ENCODE assay signal across 8 mouse cellular contexts in the genomic region with DNA sequence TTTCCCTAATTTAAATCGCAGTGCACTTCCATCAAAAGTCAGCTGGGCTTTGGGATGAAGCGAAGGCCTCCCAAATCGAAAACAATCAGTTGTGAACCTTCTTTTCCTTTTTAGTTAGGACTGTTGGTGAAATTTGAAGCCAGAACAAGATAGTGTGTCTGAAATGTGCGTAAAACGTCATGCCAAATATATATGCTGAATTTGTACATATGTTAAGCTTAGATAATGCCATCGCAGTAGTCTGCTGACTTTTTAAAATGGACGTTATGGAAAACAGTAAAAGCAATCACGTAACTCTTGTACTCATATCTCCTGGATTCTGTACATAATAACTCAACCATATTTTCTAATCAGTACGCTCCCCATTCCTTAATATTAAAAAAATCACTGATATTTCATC. TPM values are rescaled to one million over a fixed set of nuclear protein-coding genes. Genes with fewer than 3 reads are reported as not detected.
A peak's percentile ranks its signal among the peaks of the same experiment; 100 is the strongest.
DNase-seq lines count a peak whose midpoint lies in the region; ATAC-seq and TF ChIP-seq lines count a peak whose summit lies in the region.

No protein-coding gene starts in this region.

- peaks cover 5% of the 10 kb centered on the region; the same call in 1 of the 2 replicates for H3K27me3 ChIP-seq in spleen, adult 2 months (ENCODE audit: control insufficient read depth, insufficient read depth, low read length)
- H3K27me3 ChIP-seq in limb, embryonic 13.5 days: no peaks in the 10 kb centered on the region
- H3K27me3 ChIP-seq in stomach, embryonic 15.5 days (replicated peaks): no peaks in the 10 kb centered on the region

- no peak for DNase-seq in spleen, adult 2 months (ENCODE audit: low read depth in 1 of 2, low spot score in 2 of 2)
- DNase-seq in spleen, postnatal 36 days (ENCODE audit: low spot score in 2 of 2): no peak
- DNase-seq in frontal cortex, postnatal 10 days (ENCODE audit: low spot score in 2 of 2): no peak
- no peak for DNase-seq in left cerebral cortex, adult 9 months (ENCODE audit: low spot score in 2 of 2)
- DNase-seq in frontal cortex, adult 2 months (ENCODE audit: extremely low spot score in 1 of 2, low spot score in 1 of 2): no peak

- H3K4me3 ChIP-seq in spleen, adult 2 months (ENCODE audit: extremely low read depth, insufficient read depth, insufficient read length): peak overlapping the region; percentile 92
- H3K4me3 ChIP-seq in embryonic fibroblast, embryonic 13.5 days (ENCODE audit: insufficient read depth, low read length): peak overlapping the region; percentile 99
- peak overlapping the region; percentile 98 for H3K4me3 ChIP-seq in limb, embryonic 13.5 days
- H3K4me3 ChIP-seq in stomach, embryonic 15.5 days (replicated peaks): peak overlapping the region; percentile 100

- H3K36me3 ChIP-seq in spleen, adult 2 months (ENCODE audit: control insufficient read depth, insufficient read depth, low read length): peaks cover 4% of the 10 kb centered on the region; the same call in 1 of the 2 replicates
- H3K36me3 ChIP-seq in limb, embryonic 13.5 days: peaks cover 14% of the 10 kb centered on the region
- H3K36me3 ChIP-seq in stomach, embryonic 15.5 days: no peaks in the 10 kb centered on the region

- peak overlapping the region; percentile 99 for H3K9ac ChIP-seq in limb, embryonic 13.5 days
- peak overlapping the region; percentile 95; the same call in 1 of the 2 replicates for H3K9ac ChIP-seq in stomach, embryonic 15.5 days

- 25% methylated on average over 9 of the region's 9 CpGs for WGBS in spleen, adult 2 months
- 26% methylated on average over 9 of the region's 9 CpGs for WGBS in limb, embryonic 13.5 days
- 18% methylated on average over 9 of the region's 9 CpGs for WGBS in stomach, embryonic 15.5 days

- no peak for ATAC-seq in limb, embryonic 13.5 days (ENCODE audit: low FRiP score, low read depth)
- no peak for ATAC-seq in stomach, embryonic 15.5 days (ENCODE audit: insufficient read depth, low FRiP score, low read depth)

- H3K4me1 ChIP-seq in spleen, adult 2 months (ENCODE audit: control insufficient read depth, insufficient read depth, insufficient read length): no peaks in the 10 kb centered on the region
- H3K4me1 ChIP-seq in embryonic fibroblast, embryonic 13.5 days (ENCODE audit: control insufficient read depth, insufficient read depth, low read length): no peaks in the 10 kb centered on the region
- H3K4me1 ChIP-seq in limb, embryonic 13.5 days: peaks cover 12% of the 10 kb centered on the region
- no peaks in the 10 kb centered on the region for H3K4me1 ChIP-seq in stomach, embryonic 15.5 days

- no peak for TF ChIP-seq CTCF in spleen, adult 2 months (IDR thresholded peaks at IDR 0.05; ENCODE audit: extremely low read depth, insufficient read depth, insufficient read length, insufficient replicate concordance)
- no peak for TF ChIP-seq CTCF in embryonic fibroblast, embryonic 13.5 days (IDR thresholded peaks at IDR 0.05; ENCODE audit: borderline replicate concordance, insufficient read depth, low read length)

- no peaks in the 10 kb centered on the region for H3K9me3 ChIP-seq in limb, embryonic 13.5 days
- H3K9me3 ChIP-seq in stomach, embryonic 15.5 days: no peaks in the 10 kb centered on the region

- no peak for TF ChIP-seq POLR2A in spleen, adult 2 months (IDR thresholded peaks at IDR 0.05; ENCODE audit: low read depth, low read length)
- TF ChIP-seq POLR2A in embryonic fibroblast, embryonic 13.5 days (IDR thresholded peaks at IDR 0.05; ENCODE audit: low read depth, low read length): no peak

- peak overlapping the region; percentile 79 for H3K4me2 ChIP-seq in limb, embryonic 13.5 days (replicated peaks)
- H3K4me2 ChIP-seq in stomach, embryonic 15.5 days: peak overlapping the region; percentile 58

- peak overlapping the region; percentile 84 for H3K27ac ChIP-seq in spleen, adult 2 months (ENCODE audit: insufficient read depth, low read length)
- H3K27ac ChIP-seq in embryonic fibroblast, embryonic 13.5 days (ENCODE audit: insufficient read depth, low read length): no peak overlapping the region
- H3K27ac ChIP-seq in limb, embryonic 13.5 days: peak overlapping the region; percentile 90; the same call in 1 of the 2 replicates
- peak overlapping the region; percentile 94; the same call in 1 of the 2 replicates for H3K27ac ChIP-seq in stomach, embryonic 15.5 days

RNA-seq across cellular contexts. Expression of a gene that starts 1.2 kb away (rescaled TPM):
- polyA plus RNA-seq in spleen, adult 2 months (2012; rRNA removed): 4.5 and 7.1 TPM in 2 replicates
- 66.2 and 74.1 TPM in 2 replicates for polyA plus RNA-seq in embryonic fibroblast, embryonic 13.5 days (2011; ENCODE audit: insufficient read length, low read depth, missing spikeins)
- polyA plus RNA-seq in limb, embryonic 13.5 days (2015; fragmentation: Nextera tagmentation; extraction: Ambion mirVana): 24.9 and 26.3 TPM in 2 replicates
- polyA plus RNA-seq in stomach, embryonic 15.5 days (2015; fragmentation: Nextera tagmentation; extraction: Ambion mirVana): 28.5 and 28.8 TPM in 2 replicates
- polyA plus RNA-seq in frontal cortex, adult 2 months (2012; rRNA removed): 16.3 and 18.5 TPM in 2 replicates
